Mouse (Mus musculus): ENCODE measurements around the gene Ankrd39. TPM values are rescaled to one million over a fixed set of nuclear protein-coding genes. Genes with fewer than 3 reads are reported as not detected.
A peak's percentile ranks its signal among the peaks of the same experiment; 100 is the strongest.

Ankrd39 gene
- polyA plus RNA-seq, 1 experiment from 2014 or later = 26.8 TPM

DNA sequence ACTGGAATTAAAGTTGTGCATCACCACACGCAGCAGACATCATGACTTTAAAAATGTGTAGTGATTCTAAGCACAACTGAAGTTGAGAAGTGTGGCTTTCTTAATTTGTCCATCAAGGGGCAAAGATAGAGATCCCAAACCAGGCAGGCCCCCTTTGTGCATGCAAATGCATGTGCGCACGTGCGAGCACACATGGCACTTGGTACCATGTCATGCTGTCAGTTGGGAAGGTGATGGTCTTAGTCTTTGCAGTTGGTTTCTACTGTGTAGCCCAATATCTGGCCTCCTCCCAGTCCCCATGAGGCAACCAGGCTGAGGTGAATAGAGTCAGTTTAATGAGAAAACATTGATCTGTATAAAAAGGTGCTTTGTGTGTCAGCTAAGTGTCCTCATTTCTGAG is 17.4 kb downstream of the Ankrd39 start:
- Histone ChIP-seq H3K27ac (ENCODE audit: low read length) (no peak overlapping the region), H3K9ac (ENCODE audit: low read depth, low read length) (no peak overlapping the region), H3K36me3 (ENCODE audit: control insufficient read depth, insufficient read depth, low read length) (peaks cover 8% of the 10 kb centered on the region), H3K4me1 (ENCODE audit: control insufficient read depth, insufficient read depth, low read length) (no peaks in the 10 kb centered on the region), H3K4me3 (ENCODE audit: low read length) (no peak overlapping the region), H3K4me2 (ENCODE audit: low read depth, low read length) (no peak overlapping the region), H3K27me3 (replicated peaks; ENCODE audit: control insufficient read depth, insufficient read depth, low read length) (no peaks in the 10 kb centered on the region), H3K9me3 (ENCODE audit: control insufficient read depth, low read length) (no peaks in the 10 kb centered on the region)
- ATAC-seq = no peak
- 94% methylated on average over 4 of the region's 4 CpGs for WGBS

DNA sequence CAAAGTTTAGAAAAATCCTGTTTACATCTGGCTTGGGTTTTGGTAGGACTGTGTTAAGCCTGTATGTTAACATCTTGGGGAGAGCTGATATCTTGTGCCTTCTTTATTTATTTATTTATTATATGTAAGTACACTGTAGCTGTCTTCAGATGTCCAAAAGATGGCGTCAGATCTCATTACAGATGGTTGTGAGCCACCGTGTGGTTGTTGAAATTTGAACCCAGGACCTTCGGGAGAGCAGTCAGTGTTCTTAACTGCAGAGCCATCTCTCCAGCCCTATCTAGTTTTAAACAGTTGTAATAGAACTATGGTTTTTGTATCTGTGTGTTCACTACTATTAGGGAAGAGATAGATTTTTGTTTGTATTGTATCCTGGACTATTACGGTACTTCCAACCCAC is 18.0 kb downstream of the Ankrd39 start:
- Histone ChIP-seq H3K4me1 (ENCODE audit: control insufficient read depth, insufficient read depth, low read length) (no peaks in the 10 kb centered on the region), H3K4me2 (ENCODE audit: low read depth, low read length) (no peak overlapping the region), H3K9ac (ENCODE audit: low read depth, low read length) (no peak overlapping the region), H3K27ac (ENCODE audit: low read length) (no peak overlapping the region), H3K27me3 (replicated peaks; ENCODE audit: control insufficient read depth, insufficient read depth, low read length) (no peaks in the 10 kb centered on the region), H3K36me3 (ENCODE audit: control insufficient read depth, insufficient read depth, low read length) (peaks cover 8% of the 10 kb centered on the region), H3K9me3 (ENCODE audit: control insufficient read depth, low read length) (no peaks in the 10 kb centered on the region), H3K4me3 (ENCODE audit: low read length) (no peak overlapping the region)
- WGBS = 89% methylated on average over 4 of the region's 4 CpGs
- ATAC-seq = no peak

DNA sequence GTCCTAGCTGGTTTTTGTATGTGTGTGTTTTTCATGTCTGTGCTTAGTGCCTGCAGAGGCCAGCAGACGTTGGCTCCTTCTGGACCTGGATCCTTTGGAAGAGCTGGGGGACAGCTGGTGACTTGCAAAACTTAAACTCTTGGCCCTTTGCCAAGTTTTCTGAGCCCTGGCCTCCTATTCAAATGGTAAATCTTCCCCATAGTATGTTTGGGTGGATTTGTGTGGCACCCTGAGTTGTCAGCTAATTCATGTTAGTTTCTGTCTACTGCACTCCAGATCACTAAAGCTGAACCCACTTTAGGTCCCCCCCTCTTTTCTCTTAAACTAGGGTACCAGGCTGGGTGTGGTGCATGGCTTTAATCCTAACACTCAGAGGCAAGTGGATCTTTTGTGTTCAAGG is 18.9 kb downstream of the Ankrd39 start:
- WGBS = 19% methylated on average over 1 of the region's 1 CpGs
- Histone ChIP-seq H3K27ac (ENCODE audit: low read length) (no peak overlapping the region), H3K27me3 (replicated peaks; ENCODE audit: control insufficient read depth, insufficient read depth, low read length) (no peaks in the 10 kb centered on the region), H3K4me1 (ENCODE audit: control insufficient read depth, insufficient read depth, low read length) (no peaks in the 10 kb centered on the region), H3K36me3 (ENCODE audit: control insufficient read depth, insufficient read depth, low read length) (peaks cover 8% of the 10 kb centered on the region), H3K4me3 (ENCODE audit: low read length) (no peak overlapping the region), H3K9ac (ENCODE audit: low read depth, low read length) (no peak overlapping the region), H3K4me2 (ENCODE audit: low read depth, low read length) (no peak overlapping the region), H3K9me3 (ENCODE audit: control insufficient read depth, low read length) (no peaks in the 10 kb centered on the region)
- ATAC-seq = no peak

DNA sequence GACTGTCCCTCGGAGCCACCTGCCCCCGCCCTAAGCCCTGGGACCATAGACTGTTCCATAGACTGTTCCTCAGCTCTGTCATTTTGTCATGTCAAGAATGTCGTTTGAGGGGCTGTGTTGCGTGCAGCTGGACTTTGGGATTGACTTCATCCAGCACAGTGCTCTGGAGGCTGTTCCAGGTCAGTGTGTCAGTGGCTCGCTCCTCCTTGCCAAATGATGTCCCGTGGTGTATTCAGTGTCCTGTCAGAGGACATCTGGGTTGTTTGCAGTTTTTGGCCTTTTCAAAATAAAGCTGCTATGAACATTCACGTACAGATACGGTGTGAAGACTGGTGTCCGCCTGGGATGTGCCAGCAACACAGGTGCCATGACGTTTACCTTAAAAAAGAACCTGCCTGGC is 20.3 kb downstream of the Ankrd39 start:
- no peak overlapping the region for H3K4me3 ChIP-seq (ENCODE audit: low read length)
- WGBS = 88% methylated on average over 10 of the region's 10 CpGs
- H3K27ac ChIP-seq (ENCODE audit: low read length) = no peak overlapping the region
- ATAC-seq = no peak
- H3K36me3 ChIP-seq (ENCODE audit: control insufficient read depth, insufficient read depth, low read length) = peaks cover 8% of the 10 kb centered on the region
- H3K4me2 ChIP-seq (ENCODE audit: low read depth, low read length) = no peak overlapping the region
- no peak overlapping the region for H3K9ac ChIP-seq (ENCODE audit: low read depth, low read length)
- H3K9me3 ChIP-seq (ENCODE audit: control insufficient read depth, low read length) = no peaks in the 10 kb centered on the region
- H3K27me3 ChIP-seq (replicated peaks; ENCODE audit: control insufficient read depth, insufficient read depth, low read length) = no peaks in the 10 kb centered on the region
- H3K4me1 ChIP-seq (ENCODE audit: control insufficient read depth, insufficient read depth, low read length) = no peaks in the 10 kb centered on the region

DNA sequence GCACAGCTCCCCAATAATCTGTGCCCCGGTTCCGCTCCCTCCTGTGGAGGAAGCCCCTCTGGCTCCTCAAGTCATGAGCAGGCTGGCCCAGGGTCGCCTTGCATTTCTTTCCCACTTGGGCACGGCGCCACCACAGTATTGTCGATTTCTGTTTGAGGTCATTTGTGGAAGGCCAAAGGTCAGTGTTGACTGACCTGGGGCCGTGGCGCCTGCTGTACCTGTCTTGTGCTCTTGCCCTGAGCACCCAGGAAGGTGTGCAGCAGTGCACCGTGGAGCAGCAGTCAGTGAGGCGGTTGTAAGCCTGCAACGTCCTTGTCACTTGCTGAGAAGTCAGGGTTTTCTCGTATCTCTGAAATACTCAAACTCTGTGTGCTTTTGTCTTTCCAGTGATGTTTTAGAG is 21.5 kb downstream of the Ankrd39 start:
- H3K4me2 ChIP-seq (ENCODE audit: low read depth, low read length) = no peak overlapping the region
- H3K36me3 ChIP-seq (ENCODE audit: control insufficient read depth, insufficient read depth, low read length) = peaks cover 12% of the 10 kb centered on the region
- H3K27me3 ChIP-seq (replicated peaks; ENCODE audit: control insufficient read depth, insufficient read depth, low read length) = no peaks in the 10 kb centered on the region
- no peak overlapping the region for H3K9ac ChIP-seq (ENCODE audit: low read depth, low read length)
- WGBS = 86% methylated on average over 12 of the region's 12 CpGs
- no peak overlapping the region for H3K27ac ChIP-seq (ENCODE audit: low read length)
- H3K4me3 ChIP-seq (ENCODE audit: low read length) = no peak overlapping the region
- H3K9me3 ChIP-seq (ENCODE audit: control insufficient read depth, low read length) = no peaks in the 10 kb centered on the region
- ATAC-seq = no peak
- no peaks in the 10 kb centered on the region for H3K4me1 ChIP-seq (ENCODE audit: control insufficient read depth, insufficient read depth, low read length)

DNA sequence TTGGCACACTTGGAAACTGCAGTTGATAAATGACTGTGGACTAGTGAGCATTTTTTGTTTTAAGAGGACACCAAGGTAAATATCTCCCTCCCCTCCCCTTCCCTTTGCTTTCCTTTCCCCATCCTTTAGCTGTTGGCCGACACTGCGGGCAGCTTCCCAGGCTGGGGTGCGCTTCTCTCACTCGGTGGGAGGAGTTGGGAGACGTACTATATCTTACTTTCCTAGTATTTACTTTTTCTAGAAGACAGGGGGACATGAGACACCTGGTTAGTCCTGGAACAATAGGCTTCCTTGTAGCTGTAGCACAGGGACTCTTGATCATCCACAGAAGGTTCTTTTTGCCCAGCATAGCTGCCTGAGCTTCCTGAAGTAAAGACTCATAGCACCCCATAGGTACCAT is 23.2 kb downstream of the Ankrd39 start:
- Histone ChIP-seq H3K27me3 (replicated peaks; ENCODE audit: control insufficient read depth, insufficient read depth, low read length) (no peaks in the 10 kb centered on the region), H3K9ac (ENCODE audit: low read depth, low read length) (no peak overlapping the region), H3K36me3 (ENCODE audit: control insufficient read depth, insufficient read depth, low read length) (peaks cover 23% of the 10 kb centered on the region), H3K4me3 (ENCODE audit: low read length) (no peak overlapping the region), H3K4me1 (ENCODE audit: control insufficient read depth, insufficient read depth, low read length) (no peaks in the 10 kb centered on the region), H3K27ac (ENCODE audit: low read length) (no peak overlapping the region), H3K9me3 (ENCODE audit: control insufficient read depth, low read length) (no peaks in the 10 kb centered on the region), H3K4me2 (ENCODE audit: low read depth, low read length) (no peak overlapping the region)
- 49% methylated on average over 5 of the region's 5 CpGs for WGBS
- ATAC-seq = peak; percentile 43; the same call in 1 of the 2 replicates

DNA sequence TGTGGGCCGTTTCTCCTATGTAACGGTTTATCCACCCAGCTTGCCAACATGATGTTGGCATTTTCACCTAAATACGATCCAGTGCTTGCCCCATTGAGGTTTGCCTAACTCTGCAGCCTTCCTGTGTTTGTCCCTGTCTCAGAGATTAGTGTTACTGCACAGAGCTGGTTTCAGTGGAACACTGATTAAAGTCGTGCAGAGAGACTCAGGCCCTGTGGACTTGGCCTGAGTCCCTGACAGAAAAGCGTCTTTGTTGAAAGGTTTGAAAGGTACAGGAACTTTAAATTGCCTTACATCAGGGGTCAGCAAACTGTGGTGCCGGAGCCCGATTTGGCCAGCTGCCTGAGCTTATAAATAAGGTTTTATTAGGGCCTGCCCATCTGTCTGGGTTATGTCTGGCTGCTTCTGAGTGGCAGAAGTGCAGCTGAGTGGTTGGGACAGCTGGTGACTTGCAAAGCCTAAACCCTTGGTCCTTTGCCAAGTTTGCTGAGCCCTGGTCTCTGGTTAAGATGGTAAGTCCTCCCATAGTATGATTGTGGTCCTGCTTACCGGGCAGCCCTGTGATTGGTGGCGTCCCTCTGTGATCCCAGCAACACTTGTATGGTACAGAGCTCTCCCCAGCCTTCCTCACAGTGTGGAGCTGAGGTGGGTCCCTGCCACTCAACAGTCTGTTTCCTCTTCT is 23.8 kb downstream of the Ankrd39 start:
- WGBS = 54% methylated on average over 9 of the region's 9 CpGs
- Histone ChIP-seq H3K9me3 (ENCODE audit: control insufficient read depth, low read length) (no peaks in the 10 kb centered on the region), H3K27ac (ENCODE audit: low read length) (0 out of 2 replicates have a peak overlapping the region, but pooled peaks have one; percentile 0), H3K4me2 (ENCODE audit: low read depth, low read length) (no peak overlapping the region), H3K4me3 (ENCODE audit: low read length) (no peak overlapping the region), H3K36me3 (ENCODE audit: control insufficient read depth, insufficient read depth, low read length) (peaks cover 23% of the 10 kb centered on the region), H3K27me3 (replicated peaks; ENCODE audit: control insufficient read depth, insufficient read depth, low read length) (no peaks in the 10 kb centered on the region), H3K4me1 (ENCODE audit: control insufficient read depth, insufficient read depth, low read length) (0 out of 2 replicates have a peak, but pooled peaks cover 3% of the 10 kb centered on the region), H3K9ac (ENCODE audit: low read depth, low read length) (no peak overlapping the region)
- peak; percentile 41; the same call in 1 of the 2 replicates for ATAC-seq

DNA sequence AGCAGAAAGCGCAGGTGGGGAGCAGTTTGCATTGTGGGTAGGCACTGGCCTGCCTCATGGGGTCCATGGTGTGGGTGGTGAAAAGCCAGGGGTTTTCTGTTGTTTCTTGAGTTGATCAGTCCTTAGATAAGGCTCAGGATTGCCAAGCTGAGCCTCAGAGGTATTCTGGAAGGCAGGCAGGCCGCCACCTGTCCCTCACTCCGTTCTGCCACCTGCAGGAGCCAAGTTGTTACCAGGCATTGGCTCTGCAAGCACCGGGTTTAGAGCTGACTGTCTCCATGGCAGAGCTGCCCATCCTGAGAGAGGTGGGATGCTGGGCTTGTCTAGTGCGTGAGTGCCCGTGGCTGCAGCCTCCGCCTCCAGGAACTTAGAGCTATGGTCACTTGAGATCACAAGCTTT is 25.0 kb downstream of the Ankrd39 start:
- ATAC-seq = no peak
- peaks cover 23% of the 10 kb centered on the region for H3K36me3 ChIP-seq (ENCODE audit: control insufficient read depth, insufficient read depth, low read length)
- H3K4me2 ChIP-seq (ENCODE audit: low read depth, low read length) = no peak overlapping the region
- H3K9me3 ChIP-seq (ENCODE audit: control insufficient read depth, low read length) = no peaks in the 10 kb centered on the region
- H3K4me1 ChIP-seq (ENCODE audit: control insufficient read depth, insufficient read depth, low read length) = peaks cover 9% of the 10 kb centered on the region; the same call in 1 of the 2 replicates
- 93% methylated on average over 7 of the region's 7 CpGs for whole genome bisulfite sequencing
- no peaks in the 10 kb centered on the region for H3K27me3 ChIP-seq (replicated peaks; ENCODE audit: control insufficient read depth, insufficient read depth, low read length)
- H3K9ac ChIP-seq (ENCODE audit: low read depth, low read length) = no peak overlapping the region
- H3K4me3 ChIP-seq (ENCODE audit: low read length) = no peak overlapping the region
- no peak overlapping the region for H3K27ac ChIP-seq (ENCODE audit: low read length)

DNA sequence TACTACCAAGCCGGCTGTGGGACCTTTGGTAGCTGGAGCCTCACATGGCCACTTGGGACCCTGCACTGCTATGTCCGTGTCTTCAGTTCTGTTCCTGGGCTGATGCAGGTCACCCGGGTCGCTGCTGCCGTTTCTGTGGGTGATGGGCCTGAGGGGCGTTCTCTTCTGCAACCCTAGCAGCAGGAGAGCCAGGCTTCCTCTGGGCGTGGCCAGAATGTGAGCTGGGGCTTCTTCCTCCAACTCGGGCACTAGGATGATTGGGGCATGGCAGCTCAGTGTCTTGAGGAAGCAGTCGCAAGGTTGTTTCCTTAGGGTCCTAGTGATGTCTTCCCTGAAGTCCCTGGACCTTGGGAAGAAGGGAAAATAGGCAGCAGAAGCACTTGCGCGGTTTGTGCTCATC is 27.6 kb downstream of the Ankrd39 start:
- ATAC-seq = no peak
- H3K4me3 ChIP-seq (ENCODE audit: low read length) = no peak overlapping the region
- H3K4me2 ChIP-seq (ENCODE audit: low read depth, low read length) = no peak overlapping the region
- H3K27me3 ChIP-seq (replicated peaks; ENCODE audit: control insufficient read depth, insufficient read depth, low read length) = no peaks in the 10 kb centered on the region
- peaks cover 15% of the 10 kb centered on the region for H3K36me3 ChIP-seq (ENCODE audit: control insufficient read depth, insufficient read depth, low read length)
- WGBS = 60% methylated on average over 11 of the region's 11 CpGs
- H3K27ac ChIP-seq (ENCODE audit: low read length) = no peak overlapping the region
- H3K9me3 ChIP-seq (ENCODE audit: control insufficient read depth, low read length) = no peaks in the 10 kb centered on the region
- H3K4me1 ChIP-seq (ENCODE audit: control insufficient read depth, insufficient read depth, low read length) = peaks cover 12% of the 10 kb centered on the region
- H3K9ac ChIP-seq (ENCODE audit: low read depth, low read length) = no peak overlapping the region

DNA sequence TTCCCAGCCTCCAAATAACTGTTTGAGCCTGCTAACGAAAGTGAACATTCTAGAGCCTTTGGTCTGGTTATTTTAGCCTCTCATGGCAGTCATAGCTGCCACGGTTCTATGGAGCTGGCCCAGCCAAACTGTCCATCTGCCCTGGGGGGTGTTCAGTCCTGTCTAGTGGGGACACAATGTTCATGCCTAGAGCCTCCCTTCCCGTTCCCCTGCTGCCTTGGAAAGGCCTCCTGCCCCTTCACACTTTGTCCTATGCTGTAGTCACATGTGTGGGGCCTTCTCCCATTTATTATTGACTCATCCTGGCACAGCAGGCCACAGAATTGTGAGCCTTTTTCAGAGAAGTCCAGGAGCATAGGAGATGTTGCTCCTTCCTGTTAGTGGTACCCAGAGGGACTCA is 29.0 kb downstream of the Ankrd39 start:
- Histone ChIP-seq H3K27ac (ENCODE audit: low read length) (no peak overlapping the region), H3K4me2 (ENCODE audit: low read depth, low read length) (no peak overlapping the region), H3K4me3 (ENCODE audit: low read length) (no peak overlapping the region), H3K27me3 (replicated peaks; ENCODE audit: control insufficient read depth, insufficient read depth, low read length) (no peaks in the 10 kb centered on the region), H3K9ac (ENCODE audit: low read depth, low read length) (0 out of 2 replicates have a peak overlapping the region, but pooled peaks have one; percentile 19), H3K36me3 (ENCODE audit: control insufficient read depth, insufficient read depth, low read length) (peaks cover 15% of the 10 kb centered on the region), H3K4me1 (ENCODE audit: control insufficient read depth, insufficient read depth, low read length) (peaks cover 20% of the 10 kb centered on the region), H3K9me3 (ENCODE audit: control insufficient read depth, low read length) (no peaks in the 10 kb centered on the region)
- peak; percentile 47; the same call in 1 of the 2 replicates for ATAC-seq
- WGBS = 76% methylated on average over 3 of the region's 3 CpGs

Data from intestine, embryonic 16.5 days (tissue).